Mouse (Mus musculus): ENCODE results near the gene Il19.

Il19 gene

DNA sequence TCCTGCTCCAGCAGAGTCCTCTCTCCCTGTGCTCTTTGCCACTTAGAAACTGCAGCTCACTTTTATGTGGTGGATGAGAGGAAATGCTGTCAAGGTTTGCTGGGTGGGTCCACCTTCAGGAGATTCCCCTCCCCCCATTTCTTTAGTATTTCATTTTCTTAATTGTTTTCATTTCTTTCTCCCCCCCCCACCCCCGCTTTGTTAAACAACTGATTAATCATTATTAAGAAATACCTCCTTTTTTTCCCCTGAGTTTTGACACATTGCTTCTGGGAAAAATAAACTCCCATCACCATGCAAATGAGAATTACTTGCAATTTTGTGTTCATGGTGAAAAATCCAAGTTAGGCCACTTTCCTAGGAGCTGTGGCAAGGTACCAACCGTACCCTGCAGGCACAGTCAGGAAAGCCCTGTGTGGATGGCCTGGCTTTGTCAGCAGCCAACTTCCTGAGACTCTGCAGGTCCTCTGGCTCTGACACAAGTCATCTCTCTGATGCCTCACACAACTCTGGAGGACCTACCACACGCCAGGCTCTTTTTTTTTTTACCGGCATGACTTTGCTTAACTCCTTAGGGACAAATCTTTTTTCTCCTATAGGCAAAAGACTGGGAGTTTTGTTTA is at the start of gene Il19:
Gene Il19 (minus strand): TSS at position 51 of the 623 bp plus-strand sequence.
- no peak for DNase-seq

DNA sequence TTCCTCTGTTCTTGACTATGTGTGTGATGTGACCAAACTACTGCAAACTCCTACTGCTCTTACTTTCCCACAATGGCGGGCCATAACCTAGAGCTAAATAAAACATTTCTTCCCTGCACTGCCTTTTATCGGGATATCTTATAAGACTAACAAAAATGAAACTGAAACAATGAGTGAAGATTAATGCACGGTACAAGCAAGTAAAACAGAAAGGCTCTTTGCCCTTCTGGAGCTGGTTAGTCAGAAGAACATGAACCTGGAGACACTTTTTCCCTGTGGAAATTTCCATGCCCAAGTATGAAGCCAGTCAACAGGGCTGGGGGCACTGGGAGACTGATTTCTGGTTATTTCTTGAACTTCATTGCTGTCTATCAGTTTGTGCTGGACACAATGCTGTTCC is 49.4 kb upstream of the Il19 start:
- DNase-seq = no peak

DNA sequence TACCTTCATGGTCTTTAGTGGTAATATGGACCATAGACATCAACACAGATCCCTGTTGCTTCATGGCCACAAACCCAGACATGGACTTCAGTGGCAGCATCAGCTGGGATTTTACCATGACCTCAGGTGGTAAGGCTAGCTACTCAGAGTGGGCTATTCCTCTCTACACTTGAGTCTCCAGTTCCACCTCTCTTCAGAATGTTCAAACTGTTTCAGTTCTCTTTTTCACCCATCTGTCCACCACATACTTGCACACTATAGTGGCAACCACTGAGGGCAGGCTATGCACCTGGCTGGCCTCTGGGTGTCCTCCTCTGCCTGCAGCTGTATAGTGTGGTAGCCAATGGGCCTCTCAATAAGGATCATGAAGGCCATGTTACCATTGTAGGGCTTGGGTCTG is 47.5 kb upstream of the Il19 start:
- no peak for DNase-seq

DNA sequence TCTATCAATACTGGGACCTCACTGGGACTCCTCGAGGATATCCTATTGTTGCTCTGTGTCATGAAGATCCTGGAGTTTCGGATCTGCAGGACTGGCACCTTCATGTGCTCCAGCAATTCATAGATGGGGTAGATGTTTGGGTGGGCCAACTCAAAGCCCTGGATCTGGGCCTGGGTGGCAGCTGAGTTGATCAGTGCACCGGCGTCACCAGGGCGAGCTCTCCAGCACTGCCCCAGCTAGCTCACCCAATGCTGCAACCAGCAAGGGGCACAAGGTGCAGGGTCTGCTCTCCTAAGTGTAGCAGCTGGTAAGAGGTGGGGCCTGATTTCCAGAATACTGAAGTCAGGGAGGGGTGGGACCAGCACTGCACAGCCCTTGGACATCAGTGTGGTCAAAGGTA is 47.1 kb upstream of the Il19 start:
- no peak for DNase-seq

DNA sequence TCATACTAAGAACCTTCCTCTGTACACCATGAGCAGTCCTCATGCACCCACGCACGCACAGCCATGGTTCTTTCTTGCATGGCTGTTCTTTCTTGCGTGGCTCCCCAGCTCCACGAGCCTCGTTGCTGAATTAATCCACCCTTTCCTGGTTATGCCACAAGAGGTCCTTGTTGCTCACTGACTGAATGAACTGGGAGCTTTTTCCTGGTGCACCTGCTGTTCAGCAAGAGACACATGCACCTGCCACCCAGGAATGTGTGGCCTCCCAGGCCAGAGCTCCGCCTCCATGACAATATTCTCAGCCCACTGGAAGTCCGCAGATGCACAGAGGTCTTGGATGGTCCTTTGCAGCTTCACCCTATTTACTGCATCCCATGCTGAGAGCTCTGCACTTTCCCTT is 44.5 kb upstream of the Il19 start:
- DNase-seq = no peak

- DNase-seq = peak in 1 of 2 experiments; percentile 36
Observed at GRCm38 (mm10) chr1:130979455-130979854, 39.5 kb upstream of the Il19 start.

DNA sequence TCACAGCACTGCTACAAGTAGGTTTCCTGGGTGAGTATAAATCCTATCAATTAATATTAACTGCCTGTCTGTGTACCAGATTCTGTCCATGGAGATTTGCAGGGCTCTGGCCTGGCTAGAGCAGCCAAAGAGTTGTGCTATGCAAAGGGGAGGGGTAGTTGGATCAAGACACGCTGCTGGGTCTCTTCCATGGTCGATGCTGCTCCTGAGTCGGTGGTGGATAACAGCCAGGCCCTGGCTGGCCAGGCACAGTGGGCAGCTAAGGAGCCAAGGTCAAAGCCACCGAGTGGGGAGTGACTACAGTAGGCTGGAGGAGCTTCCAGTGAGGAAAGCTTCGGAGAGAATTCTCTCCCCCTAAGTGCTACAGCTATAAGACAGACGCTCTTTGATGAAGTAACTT is 24.0 kb upstream of the Il19 start:
- no peak for DNase-seq

DNA sequence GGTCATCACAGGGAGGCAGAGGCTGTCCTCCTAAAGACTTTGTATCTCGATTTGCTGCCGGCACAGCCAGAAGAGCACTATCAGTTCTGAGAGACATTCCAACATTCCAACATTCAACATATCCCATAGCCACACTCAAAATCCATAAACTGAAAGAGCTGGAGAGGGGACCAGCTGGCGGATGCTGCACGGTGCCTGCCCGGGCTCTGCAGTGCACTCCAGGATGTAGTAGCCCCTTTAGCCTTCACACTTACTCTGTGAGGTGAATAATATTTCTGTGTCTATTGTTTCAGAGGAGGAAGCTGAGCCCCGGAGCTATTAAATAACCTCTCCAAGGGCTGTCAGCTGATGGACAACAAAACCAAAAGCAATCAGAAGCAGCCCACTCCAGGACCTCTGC is 7.0 kb upstream of the Il19 start:
- no peak for DNase-seq

DNA sequence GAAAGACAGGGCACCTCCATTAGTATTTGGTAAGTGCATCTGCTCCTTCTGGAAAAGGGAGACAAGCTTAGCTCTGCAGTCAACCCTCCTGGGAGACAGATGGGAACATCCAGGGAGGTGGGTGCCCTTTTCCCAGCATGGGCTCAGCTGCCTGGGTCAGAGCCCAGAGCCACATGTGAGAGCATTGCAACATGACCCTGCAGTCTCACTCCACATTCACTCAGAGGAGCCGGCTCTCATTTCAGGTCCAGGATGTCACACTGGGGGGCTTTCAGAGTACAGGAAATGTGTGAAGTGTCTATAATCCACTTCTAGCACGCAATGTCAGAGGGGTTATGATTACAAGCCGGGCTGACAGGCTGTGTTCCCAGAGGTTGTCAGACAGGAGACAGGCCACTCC is 1.9 kb upstream of the Il19 start:
- DNase-seq = no peak

GRCm38 (mm10) chr1:130938192-130938591 is 1.7 kb downstream of the Il19 start:
- no peak for DNase-seq

GRCm38 (mm10) chr1:130937170-130937569 is 2.7 kb downstream of the Il19 start:
- DNase-seq = no peak

DNA sequence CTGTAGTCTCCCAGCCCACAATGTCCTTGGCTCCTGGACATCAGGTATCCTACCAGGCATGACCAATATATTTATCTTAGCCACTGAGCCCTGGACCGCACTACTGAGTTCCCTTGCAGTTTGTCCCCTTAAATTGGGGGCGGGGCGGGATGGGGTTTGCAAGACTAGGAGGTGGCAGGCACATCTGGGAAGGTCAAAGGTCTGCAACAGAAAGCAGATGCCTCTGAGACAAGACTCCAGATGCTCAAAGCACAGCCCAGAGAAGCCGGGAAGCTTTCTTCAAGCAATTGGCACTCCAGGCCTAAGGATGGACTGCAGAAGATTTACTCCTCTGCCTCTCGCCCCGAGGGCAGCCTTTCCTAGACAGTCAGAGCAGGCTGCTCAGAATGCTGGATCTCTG is 3.6 kb downstream of the Il19 start:
- DNase-seq = no peak

- no peak for DNase-seq
Observed at GRCm38 (mm10) chr1:130926484-130926883, 13.4 kb downstream of the Il19 start.

- no peak for DNase-seq
Observed at GRCm38 (mm10) chr1:130918323-130918980, 21.5 kb downstream of the Il19 start.

- DNase-seq = no peak
Observed at GRCm38 (mm10) chr1:130911401-130912010, 28.4 kb downstream of the Il19 start, which contains the start of gene Il20. Gene Il20 (minus strand): TSS chr1:130911451.

DNA sequence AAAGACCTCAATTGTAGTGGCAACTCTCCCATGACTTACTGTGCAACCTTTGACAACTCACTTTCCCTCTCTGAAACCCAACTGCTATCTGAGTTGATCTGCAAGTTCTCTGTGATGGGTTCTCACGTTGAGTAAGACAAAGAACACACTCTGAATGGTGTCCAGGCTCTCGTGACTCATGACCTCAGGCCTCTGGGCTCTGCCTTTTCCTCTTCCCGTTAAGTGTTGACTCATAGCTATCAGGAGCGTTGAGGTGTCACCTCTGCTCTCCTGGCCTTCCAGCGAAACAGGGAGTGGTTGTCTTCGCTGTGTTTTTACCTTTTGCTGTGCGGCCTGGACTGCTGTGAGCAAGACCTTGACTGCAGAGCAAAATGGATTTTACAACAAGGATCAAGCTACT is 37.4 kb downstream of the Il19 start:
- no peak for DNase-seq

DNA sequence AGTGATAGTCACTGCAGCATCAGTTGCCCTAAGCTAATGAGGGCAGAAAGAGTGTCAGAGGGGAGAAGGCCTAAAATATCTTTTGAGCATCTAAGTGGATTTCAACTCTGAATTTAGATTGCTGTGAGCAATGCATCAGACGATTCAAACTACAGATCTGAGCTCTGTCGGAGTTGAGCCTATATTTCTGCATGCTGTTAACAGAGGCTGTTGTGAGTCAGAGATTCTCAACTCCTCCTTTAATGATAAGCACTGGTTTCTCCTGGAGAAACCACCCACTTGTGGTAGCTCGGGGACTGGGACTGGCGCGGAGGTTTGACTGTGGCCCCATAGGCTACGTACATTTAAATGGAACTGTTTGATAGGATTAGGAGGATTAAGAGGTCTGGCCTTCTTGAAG is 45.4 kb downstream of the Il19 start:
- DNase-seq = no peak

GRCm38 (mm10) chr1:130893329-130894040 is 46.4 kb downstream of the Il19 start:
- DNase-seq = no peak

GRCm38 (mm10) chr1:130892446-130892845 is 47.5 kb downstream of the Il19 start:
- DNase-seq = peak in 1 of 2 experiments; percentile 18

DNA sequence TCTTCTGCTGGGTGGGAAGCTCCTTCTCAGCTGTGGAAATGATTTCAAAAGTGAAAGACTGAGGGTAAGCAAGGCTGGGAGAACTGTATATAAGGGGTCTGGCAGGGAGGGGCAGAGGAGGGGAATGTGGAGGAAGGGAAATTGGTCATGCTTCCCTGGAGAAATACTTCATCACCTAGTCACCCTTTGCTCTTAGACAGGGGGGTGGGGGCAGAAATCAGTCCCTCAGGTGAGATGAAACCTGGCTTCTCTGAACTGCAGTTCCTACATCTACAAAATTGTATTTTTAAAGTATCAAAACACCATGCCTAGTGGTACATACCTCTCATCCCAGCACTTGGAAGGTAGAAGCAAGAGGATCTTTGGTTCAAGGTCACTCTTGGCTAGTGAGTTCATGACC is 52.6 kb downstream of the Il19 start, which contains the start of gene Il24:
Gene Il24 (minus strand): TSS at position 101 of the 400 bp plus-strand sequence.
- no peak for DNase-seq

DNA sequence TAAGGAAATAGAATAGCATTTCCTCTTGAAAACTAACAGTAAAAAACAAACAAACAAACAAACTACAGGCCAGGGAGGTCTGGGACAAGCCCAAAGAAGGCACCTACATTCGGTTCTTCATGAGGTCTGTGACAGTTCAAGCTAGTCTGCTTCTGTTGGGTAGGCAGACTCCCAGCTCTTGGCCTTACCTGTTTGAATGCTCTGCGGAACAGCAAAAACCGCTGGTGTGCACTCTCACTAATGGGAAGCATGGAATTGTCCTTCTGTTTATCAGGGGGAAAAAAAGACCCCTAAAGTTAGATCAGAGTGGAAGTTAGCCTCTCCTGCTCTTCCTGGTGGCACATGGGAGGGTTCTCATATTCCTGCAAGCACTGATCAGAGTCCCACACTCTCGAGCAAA is 56.8 kb downstream of the Il19 start:
- no peak for DNase-seq

All from lung, adult 18-20 months (tissue).